Mouse (Mus musculus): ENCODE results near the gene Opn1sw. TPM values are rescaled to one million over a fixed set of nuclear protein-coding genes. Genes with fewer than 3 reads are reported as not detected.
"Not testable (repeated sequence)": the region's sequence is repeated elsewhere in the genome, so short reads cannot be mapped to it uniquely, and the experiment has no call there.

Opn1sw gene
- polyA plus RNA-seq, 1 experiment = not detected

DNA sequence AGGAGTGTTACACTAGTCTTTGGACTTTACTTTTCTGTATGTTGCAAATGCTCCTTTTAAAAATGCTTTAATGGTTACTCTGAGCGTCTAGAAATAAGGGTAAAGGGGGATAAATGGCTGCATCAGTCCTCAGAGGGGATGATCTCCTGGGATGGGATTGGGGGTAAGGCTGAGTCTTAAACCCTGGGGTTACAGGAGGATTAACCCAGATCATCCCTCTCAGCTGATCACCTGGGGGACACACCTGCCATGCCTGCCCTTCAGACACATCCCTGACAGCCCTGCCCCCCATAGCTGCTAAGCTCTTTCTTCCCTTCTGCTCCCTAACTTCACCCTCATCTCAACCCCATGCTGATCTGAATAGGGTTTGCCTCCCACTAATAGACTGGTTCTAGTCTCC lies 6.0 kb upstream of the Opn1sw start:
- no peaks in the 10 kb centered on the region for H3K36me3 ChIP-seq (ENCODE audit: control insufficient read depth, insufficient read depth, low read length, poor library complexity, severe bottlenecking)
- TF ChIP-seq POLR2A (IDR thresholded peaks at IDR 0.05; ENCODE audit: insufficient read depth, low read length) (no peak), CTCF (IDR thresholded peaks at IDR 0.05; ENCODE audit: low read depth, low read length) (no peak), EP300 (IDR thresholded peaks at IDR 0.05; ENCODE audit: insufficient read depth, low read depth, low read length) (no peak)
- no peak overlapping the region for H3K9ac ChIP-seq (ENCODE audit: low read depth, poor library complexity, severe bottlenecking)
- no peak overlapping the region for H3K27ac ChIP-seq (ENCODE audit: insufficient read depth, low read length)
- no peaks in the 10 kb centered on the region for H3K9me3 ChIP-seq (replicated peaks; ENCODE audit: control insufficient read depth, insufficient read depth, low read length, poor library complexity, severe bottlenecking)
- H3K27me3 ChIP-seq (ENCODE audit: control insufficient read depth, insufficient read depth, low read length, poor library complexity, severe bottlenecking) = no peaks in the 10 kb centered on the region
- no peaks in the 10 kb centered on the region for H3K4me1 ChIP-seq (ENCODE audit: control insufficient read depth, insufficient read depth, low read length)
- no peak overlapping the region for H3K4me3 ChIP-seq (ENCODE audit: low read depth, low read length)

- H3K9ac ChIP-seq (ENCODE audit: low read depth, poor library complexity, severe bottlenecking) = no peak overlapping the region
- no peak overlapping the region for H3K4me3 ChIP-seq (ENCODE audit: low read depth, low read length)
- no peaks in the 10 kb centered on the region for H3K9me3 ChIP-seq (replicated peaks; ENCODE audit: control insufficient read depth, insufficient read depth, low read length, poor library complexity, severe bottlenecking)
- H3K27me3 ChIP-seq (ENCODE audit: control insufficient read depth, insufficient read depth, low read length, poor library complexity, severe bottlenecking) = no peaks in the 10 kb centered on the region
- no peak for TF ChIP-seq EP300 (IDR thresholded peaks at IDR 0.05; ENCODE audit: insufficient read depth, low read depth, low read length)
- no peak for TF ChIP-seq POLR2A (IDR thresholded peaks at IDR 0.05; ENCODE audit: insufficient read depth, low read length)
- TF ChIP-seq CTCF (IDR thresholded peaks at IDR 0.05; ENCODE audit: low read depth, low read length) = no peak
- no peaks in the 10 kb centered on the region for H3K4me1 ChIP-seq (ENCODE audit: control insufficient read depth, insufficient read depth, low read length)
- H3K27ac ChIP-seq (ENCODE audit: insufficient read depth, low read length) = no peak overlapping the region
- H3K36me3 ChIP-seq (ENCODE audit: control insufficient read depth, insufficient read depth, low read length, poor library complexity, severe bottlenecking) = no peaks in the 10 kb centered on the region
Observed at GRCm38 (mm10) chr6:29391802-29392201, 3.5 kb upstream of the Opn1sw start.

GRCm38 (mm10) chr6:29391241-29391640 lies 3.0 kb upstream of the Opn1sw start:
- not testable (repeated sequence) for H3K4me1 ChIP-seq (ENCODE audit: control insufficient read depth, insufficient read depth, low read length); H3K27me3 ChIP-seq (ENCODE audit: control insufficient read depth, insufficient read depth, low read length, poor library complexity, severe bottlenecking); H3K27ac ChIP-seq (ENCODE audit: insufficient read depth, low read length); H3K4me3 ChIP-seq (ENCODE audit: low read depth, low read length); H3K9ac ChIP-seq (ENCODE audit: low read depth, poor library complexity, severe bottlenecking); H3K9me3 ChIP-seq (replicated peaks; ENCODE audit: control insufficient read depth, insufficient read depth, low read length, poor library complexity, severe bottlenecking); H3K36me3 ChIP-seq (ENCODE audit: control insufficient read depth, insufficient read depth, low read length, poor library complexity, severe bottlenecking)

GRCm38 (mm10) chr6:29390500-29390899 lies 2.2 kb upstream of the Opn1sw start:
- not testable (repeated sequence) for H3K27ac ChIP-seq (ENCODE audit: insufficient read depth, low read length); H3K27me3 ChIP-seq (ENCODE audit: control insufficient read depth, insufficient read depth, low read length, poor library complexity, severe bottlenecking)

GRCm38 (mm10) chr6:29389425-29389824 lies 1.2 kb upstream of the Opn1sw start:
- H3K27ac ChIP-seq (ENCODE audit: insufficient read depth, low read length) = no peak overlapping the region
- no peak for TF ChIP-seq CTCF (IDR thresholded peaks at IDR 0.05; ENCODE audit: low read depth, low read length)
- no peak for TF ChIP-seq POLR2A (IDR thresholded peaks at IDR 0.05; ENCODE audit: insufficient read depth, low read length)
- TF ChIP-seq EP300 (IDR thresholded peaks at IDR 0.05; ENCODE audit: insufficient read depth, low read depth, low read length) = no peak
- H3K9ac ChIP-seq (ENCODE audit: low read depth, poor library complexity, severe bottlenecking) = no peak overlapping the region
- no peak overlapping the region for H3K4me3 ChIP-seq (ENCODE audit: low read depth, low read length)
- H3K4me1 ChIP-seq (ENCODE audit: control insufficient read depth, insufficient read depth, low read length) = no peaks in the 10 kb centered on the region
- no peaks in the 10 kb centered on the region for H3K9me3 ChIP-seq (replicated peaks; ENCODE audit: control insufficient read depth, insufficient read depth, low read length, poor library complexity, severe bottlenecking)
- no peaks in the 10 kb centered on the region for H3K36me3 ChIP-seq (ENCODE audit: control insufficient read depth, insufficient read depth, low read length, poor library complexity, severe bottlenecking)
- no peaks in the 10 kb centered on the region for H3K27me3 ChIP-seq (ENCODE audit: control insufficient read depth, insufficient read depth, low read length, poor library complexity, severe bottlenecking)

More at GRCm38 (mm10) chr6:29390500-29390899, 2.2 kb upstream of the Opn1sw start:
- not testable (repeated sequence) for H3K36me3 ChIP-seq (ENCODE audit: control insufficient read depth, insufficient read depth, low read length, poor library complexity, severe bottlenecking); H3K4me3 ChIP-seq (ENCODE audit: low read depth, low read length); H3K9ac ChIP-seq (ENCODE audit: low read depth, poor library complexity, severe bottlenecking); H3K9me3 ChIP-seq (replicated peaks; ENCODE audit: control insufficient read depth, insufficient read depth, low read length, poor library complexity, severe bottlenecking); H3K4me1 ChIP-seq (ENCODE audit: control insufficient read depth, insufficient read depth, low read length)

- Histone ChIP-seq H3K27me3 (ENCODE audit: control insufficient read depth, insufficient read depth, low read length, poor library complexity, severe bottlenecking) (no peaks in the 10 kb centered on the region), H3K4me3 (ENCODE audit: low read depth, low read length) (peak overlapping the region; percentile 59), H3K4me1 (ENCODE audit: control insufficient read depth, insufficient read depth, low read length) (no peaks in the 10 kb centered on the region), H3K9me3 (replicated peaks; ENCODE audit: control insufficient read depth, insufficient read depth, low read length, poor library complexity, severe bottlenecking) (no peaks in the 10 kb centered on the region), H3K36me3 (ENCODE audit: control insufficient read depth, insufficient read depth, low read length, poor library complexity, severe bottlenecking) (no peaks in the 10 kb centered on the region), H3K9ac (ENCODE audit: low read depth, poor library complexity, severe bottlenecking) (no peak overlapping the region), H3K27ac (ENCODE audit: insufficient read depth, low read length) (no peak overlapping the region)
- no peak for TF ChIP-seq CTCF (IDR thresholded peaks at IDR 0.05; ENCODE audit: low read depth, low read length)
- no peak for TF ChIP-seq EP300 (IDR thresholded peaks at IDR 0.05; ENCODE audit: insufficient read depth, low read depth, low read length)
- no peak for TF ChIP-seq POLR2A (IDR thresholded peaks at IDR 0.05; ENCODE audit: insufficient read depth, low read length)
Observed at GRCm38 (mm10) chr6:29388606-29389080, 375 bp upstream of the Opn1sw start.
